Mouse (Mus musculus) erythroblast, embryonic 14.5 days (primary cell): ENCODE measurements at regions not wholly inside any gene's neighbourhood (a gene's known extent, or its start where the extent isn't known, plus 50 kb on each side); places are given as distances from the start of the nearest gene placed in this dataset.

ENCODE experiments used
- GATA1 ChIP-seq: IDR thresholded peaks from 2 replicates; pipeline ENCODE4 v1.6.1; 2012; ENCODE audit warnings: low read length, inconsistent platforms, mixed read lengths
- TAL1 ChIP-seq: IDR thresholded peaks from 3 replicates; pipeline ENCODE4 v1.6.1; 2012; ENCODE audit warnings: low read length, inconsistent platforms, mixed read lengths

- TF ChIP-seq GATA1 (no peak), TAL1 (no peak)
Measured at GRCm38 (mm10) chr9:87921291-87921690, 190.2 kb upstream of the Tbx18 start.
